In genomic region chr17:45087022-45087421, GRCm38 (mm10) we compare ENCODE assay signal across 11 mouse cellular contexts.
DNase-seq lines count a peak whose midpoint lies in the region.
"Had no signal": no experiment of that assay in that cellular context is flagged by ENCODE, and none has a peak within 500 bp of the region (broad histone marks: within the 10 kb centered on the region; RNA-seq: fewer than 3 reads in every experiment).

No protein-coding gene starts in this region.

- DNase-seq in cerebellum, postnatal 10 days = peak; percentile 19 to 20
- DNase-seq in cerebellum, adult 11-12 months = no peak
- DNase-seq in lung, postnatal 36 days = peak; percentile 10
- no peak for DNase-seq in lung, postnatal 4 days
- DNase-seq in kidney, postnatal 14 days = peak; percentile 43
- DNase-seq in urinary bladder, postnatal 36 days (ENCODE audit: low spot score in 2 of 2) = peak; percentile 37 to 52
- DNase-seq in left cerebral cortex, adult 18-20 months (ENCODE audit: low spot score in 2 of 2) = no peak
- DNase-seq in frontal cortex, postnatal 14 days (ENCODE audit: low spot score in 2 of 2) = no peak
- DNase-seq: cerebellum, adult 9-10 months; midbrain, embryonic 14.5 days; thymus, postnatal 14 days had no signal

Comparison
In these comparisons a context has a peak if more than half of its experiments do, and no peak if none do; other contexts are left out.
1. DNase-seq: peak in cerebellum, postnatal 10 days (2 of 2), lung, postnatal 36 days (single experiment), kidney, postnatal 14 days (single experiment) and urinary bladder, postnatal 36 days (2 of 2); none in cerebellum, adult 11-12 months (single experiment), lung, postnatal 4 days (0 of 2), left cerebral cortex, adult 18-20 months (0 of 2) and frontal cortex, postnatal 14 days (0 of 2).